Mouse (Mus musculus) stomach, postnatal 0 days (tissue): ENCODE results near the gene Dtnbp1.

Source experiments
- CTCF ChIP-seq: IDR thresholded peaks from 2 replicates; pipeline ENCODE4 v1.5.1; 2016; ENCODE audit warnings: antibody characterized with exemption, low read depth, mild to moderate bottlenecking, moderate library complexity
- EP300 ChIP-seq: optimal IDR thresholded peaks from 2 replicates; pipeline ENCODE3; 2016; ENCODE audit warnings: antibody characterized with exemption

DNA sequence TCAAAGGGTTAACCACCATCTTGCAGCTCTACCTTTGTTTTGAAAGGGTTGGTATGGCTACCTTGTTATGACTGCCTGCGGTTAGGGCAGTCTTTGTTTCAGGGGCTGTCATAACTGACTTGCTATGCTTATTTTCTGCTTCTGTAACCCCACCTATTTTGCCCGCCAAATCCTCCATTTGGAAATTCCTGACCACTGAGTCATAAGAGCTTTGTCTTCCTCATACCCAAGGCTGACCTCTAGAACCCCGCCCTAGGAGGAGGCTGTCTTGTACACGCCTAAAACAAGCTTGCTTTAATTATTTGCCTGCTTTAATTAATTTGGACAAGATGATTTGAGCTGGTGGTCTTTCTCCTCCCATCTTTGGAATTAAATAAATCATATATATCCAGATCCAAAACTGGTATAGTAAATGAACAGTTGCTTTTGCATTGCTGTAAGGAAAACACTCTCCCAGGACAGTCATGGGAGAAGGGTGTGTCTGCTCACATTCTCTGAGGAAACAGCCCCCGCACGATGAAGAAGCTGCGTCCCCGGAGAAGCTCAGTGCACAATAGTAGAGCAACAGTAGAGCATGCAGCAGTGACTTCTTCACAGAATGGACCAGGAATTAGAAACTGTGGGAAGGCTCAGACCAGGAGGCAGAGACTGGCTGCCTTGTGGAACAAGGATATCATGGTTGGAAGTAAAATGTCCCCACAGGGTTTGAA is 62.5 kb downstream of the Dtnbp1 start:
- TF ChIP-seq CTCF (no peak), EP300 (no peak)
